Mouse (Mus musculus) embryonic facial prominence, embryonic 14.5 days (tissue): Measurements from ENCODE around the gene Sh3rf3. TPM values are rescaled to one million over a fixed set of nuclear protein-coding genes. Genes with fewer than 3 reads are reported as not detected.
A peak's percentile ranks its signal among the peaks of the same experiment; 100 is the strongest.

Source experiments
- ATAC-seq: fragments of 200-750 bp; cut with Nextera tagmentation; 2 replicates; pipeline ENCODE4 v1.8.0; 2017; ENCODE audit warnings: low read depth, moderate number of reproducible peaks, moderate TSS enrichment
- DNase-seq: peaks from one replicate; pipeline ENCODE4 v3.0.0-alpha.2; 2015; ENCODE audit warnings: low spot score
- H3K27ac ChIP-seq: fragments of 300-500 bp; sonication (generic); replicated peaks from 2 replicates; pipeline ENCODE4 v1.5.1; 2014; ENCODE audit warnings: low read depth, mild to moderate bottlenecking, low read length, moderate library complexity
- H3K27me3 ChIP-seq: fragments of 300-500 bp; sonication (generic); replicated peaks from 2 replicates; pipeline ENCODE4 v1.6.1; 2014; ENCODE audit warnings: low read length; ENCODE audit not compliant: control insufficient read depth, insufficient read depth
- H3K36me3 ChIP-seq: fragments of 300-500 bp; sonication (generic); 2 replicates; pipeline ENCODE4 v1.6.1; 2014; ENCODE audit warnings: low read length, mixed read lengths; ENCODE audit not compliant: control insufficient read depth, insufficient read depth
- H3K4me1 ChIP-seq: fragments of 300-500 bp; sonication (generic); 2 replicates; pipeline ENCODE4 v1.6.1; 2014; ENCODE audit warnings: antibody characterized with exemption, low read length; ENCODE audit not compliant: control insufficient read depth, insufficient read depth
- H3K4me2 ChIP-seq: fragments of 300-500 bp; sonication (generic); 2 replicates; pipeline ENCODE4 v1.6.1; 2014; ENCODE audit warnings: low read depth, mild to moderate bottlenecking, low read length, moderate library complexity, mixed read lengths
- H3K4me3 ChIP-seq: fragments of 300-500 bp; sonication (generic); 2 replicates; pipeline ENCODE4 v1.5.1; 2014; ENCODE audit warnings: low read depth, mild to moderate bottlenecking, low read length
- H3K9ac ChIP-seq: fragments of 300-500 bp; sonication (generic); 2 replicates; pipeline ENCODE4 v1.6.1; 2014; ENCODE audit warnings: low read depth, mild to moderate bottlenecking, low read length, moderate library complexity, mixed read lengths
- H3K9me3 ChIP-seq: fragments of 300-500 bp; sonication (generic); 2 replicates; pipeline ENCODE4 v1.6.1; 2016; ENCODE audit warnings: low read length; ENCODE audit not compliant: control insufficient read depth
- WGBS: fragments of 180-500 bp; shearing (Covaris S2); extraction: QIAGEN DNeasy Blood & Tissue Kit; methylation state at CpG from one replicate; pipeline ENCODE4 v1.1.7; 2014; 5-methylcytosine and 5-hydroxymethylcytosine counted together
- polyA plus RNA-seq: library from polyadenylated mRNA; unstranded; fragments of >200 nt; fragmentation: Nextera tagmentation; extraction: Ambion mirVana; gene quantifications from 2 replicates; pipeline ENCODE4 v1.2.1, GENCODE M21; 2014

Gene Sh3rf3
- polyA plus RNA-seq, 1 experiment from 2014 or later: 3.1 TPM

GRCm38 (mm10) chr10:59105885-59106284, 292.7 kb downstream of the Sh3rf3 start:
- DNase-seq (no peak), ATAC-seq (no peak)
- Histone ChIP-seq H3K27ac (no peak overlapping the region), H3K27me3 (no peaks in the 10 kb centered on the region), H3K9ac (no peak overlapping the region), H3K4me2 (no peak overlapping the region), H3K4me1 (no peaks in the 10 kb centered on the region), H3K4me3 (no peak overlapping the region), H3K36me3 (peaks cover 5% of the 10 kb centered on the region; the same call in 1 of the 2 replicates), H3K9me3 (no peaks in the 10 kb centered on the region)
- WGBS: 77% methylated on average over 8 of the region's 8 CpGs

DNA sequence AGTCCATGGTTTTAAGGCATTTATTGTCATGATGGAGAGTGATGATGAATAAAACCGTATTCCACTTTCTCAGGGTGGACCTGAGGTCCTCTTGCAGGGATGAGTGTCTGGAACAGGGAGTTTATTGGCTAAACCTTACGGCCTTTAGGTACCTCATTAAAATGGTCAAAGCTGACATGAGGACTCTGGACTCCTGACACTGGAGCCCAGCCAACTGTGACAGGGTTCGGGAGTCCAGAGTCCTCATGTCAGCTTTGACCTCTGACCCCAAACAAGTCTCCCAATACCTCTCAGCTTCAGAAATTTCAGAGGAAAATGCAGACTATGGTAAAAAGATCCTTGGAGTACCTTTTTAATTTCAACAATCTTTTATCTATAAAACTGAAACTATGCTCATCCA, 293.5 kb downstream of the Sh3rf3 start:
- Histone ChIP-seq H3K9ac (no peak overlapping the region), H3K4me2 (no peak overlapping the region), H3K27me3 (no peaks in the 10 kb centered on the region), H3K4me1 (no peaks in the 10 kb centered on the region), H3K9me3 (no peaks in the 10 kb centered on the region), H3K4me3 (no peak overlapping the region), H3K36me3 (peaks cover 5% of the 10 kb centered on the region; the same call in 1 of the 2 replicates), H3K27ac (no peak overlapping the region)
- WGBS: 80% methylated on average over 3 of the region's 3 CpGs
- no peak for DNase-seq
- no peak for ATAC-seq

- H3K27me3 ChIP-seq: no peaks in the 10 kb centered on the region
- no peak overlapping the region for H3K9ac ChIP-seq
- no peak overlapping the region for H3K4me3 ChIP-seq
- H3K9me3 ChIP-seq: no peaks in the 10 kb centered on the region
- no peak for ATAC-seq
- H3K4me2 ChIP-seq: no peak overlapping the region
- peaks cover 5% of the 10 kb centered on the region; the same call in 1 of the 2 replicates for H3K36me3 ChIP-seq
- no peak overlapping the region for H3K27ac ChIP-seq
- WGBS: 35% methylated on average over 2 of the region's 2 CpGs
- DNase-seq: peak; percentile 49
- no peaks in the 10 kb centered on the region for H3K4me1 ChIP-seq
These were observed 295.9 kb downstream of the Sh3rf3 start for GRCm38 (mm10) chr10:59109015-59109414.

GRCm38 (mm10) chr10:59110386-59110785, 297.2 kb downstream of the Sh3rf3 start:
- H3K27ac ChIP-seq: no peak overlapping the region
- H3K36me3 ChIP-seq: peaks cover 5% of the 10 kb centered on the region; the same call in 1 of the 2 replicates
- 93% methylated on average over 7 of the region's 7 CpGs for WGBS
- no peaks in the 10 kb centered on the region for H3K4me1 ChIP-seq
- H3K9ac ChIP-seq: no peak overlapping the region
- no peaks in the 10 kb centered on the region for H3K9me3 ChIP-seq
- H3K27me3 ChIP-seq: no peaks in the 10 kb centered on the region
- no peak for ATAC-seq
- no peak for DNase-seq
- H3K4me3 ChIP-seq: no peak overlapping the region
- no peak overlapping the region for H3K4me2 ChIP-seq

- H3K27me3 ChIP-seq: no peaks in the 10 kb centered on the region
- no peaks in the 10 kb centered on the region for H3K9me3 ChIP-seq
- DNase-seq: no peak
- H3K4me2 ChIP-seq: no peak overlapping the region
- no peak overlapping the region for H3K4me3 ChIP-seq
- no peaks in the 10 kb centered on the region for H3K4me1 ChIP-seq
- H3K36me3 ChIP-seq: peaks cover 5% of the 10 kb centered on the region; the same call in 1 of the 2 replicates
- ATAC-seq: no peak
- no peak overlapping the region for H3K9ac ChIP-seq
- H3K27ac ChIP-seq: no peak overlapping the region
- 87% methylated on average over 8 of the region's 8 CpGs for WGBS
These were observed 299.6 kb downstream of the Sh3rf3 start for GRCm38 (mm10) chr10:59112755-59113154.

DNA sequence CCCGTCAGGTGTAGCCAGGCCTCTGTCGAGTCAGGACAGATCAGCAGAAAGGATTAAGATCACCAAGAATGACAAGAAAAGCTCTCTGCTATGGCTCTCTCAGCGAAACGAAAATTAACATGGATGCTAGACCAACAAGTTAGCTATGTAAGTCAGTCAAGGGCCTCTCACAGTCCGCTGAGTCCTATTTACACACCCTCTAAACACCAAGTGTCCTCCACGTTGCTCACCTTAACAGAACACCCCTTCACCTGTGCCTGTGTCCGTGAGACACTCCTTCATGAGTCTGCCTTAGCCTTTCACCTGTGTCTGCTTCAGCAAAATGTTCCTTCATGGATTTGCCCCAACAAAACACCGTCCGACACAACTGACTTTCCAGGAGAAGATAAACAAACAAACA, 300.2 kb downstream of the Sh3rf3 start:
- Histone ChIP-seq H3K9me3 (no peaks in the 10 kb centered on the region), H3K36me3 (peaks cover 5% of the 10 kb centered on the region; the same call in 1 of the 2 replicates), H3K4me2 (no peak overlapping the region), H3K27me3 (no peaks in the 10 kb centered on the region), H3K4me3 (no peak overlapping the region), H3K4me1 (no peaks in the 10 kb centered on the region), H3K9ac (no peak overlapping the region), H3K27ac (no peak overlapping the region)
- no peak for ATAC-seq
- DNase-seq: no peak
- WGBS: 80% methylated on average over 9 of the region's 9 CpGs

DNA sequence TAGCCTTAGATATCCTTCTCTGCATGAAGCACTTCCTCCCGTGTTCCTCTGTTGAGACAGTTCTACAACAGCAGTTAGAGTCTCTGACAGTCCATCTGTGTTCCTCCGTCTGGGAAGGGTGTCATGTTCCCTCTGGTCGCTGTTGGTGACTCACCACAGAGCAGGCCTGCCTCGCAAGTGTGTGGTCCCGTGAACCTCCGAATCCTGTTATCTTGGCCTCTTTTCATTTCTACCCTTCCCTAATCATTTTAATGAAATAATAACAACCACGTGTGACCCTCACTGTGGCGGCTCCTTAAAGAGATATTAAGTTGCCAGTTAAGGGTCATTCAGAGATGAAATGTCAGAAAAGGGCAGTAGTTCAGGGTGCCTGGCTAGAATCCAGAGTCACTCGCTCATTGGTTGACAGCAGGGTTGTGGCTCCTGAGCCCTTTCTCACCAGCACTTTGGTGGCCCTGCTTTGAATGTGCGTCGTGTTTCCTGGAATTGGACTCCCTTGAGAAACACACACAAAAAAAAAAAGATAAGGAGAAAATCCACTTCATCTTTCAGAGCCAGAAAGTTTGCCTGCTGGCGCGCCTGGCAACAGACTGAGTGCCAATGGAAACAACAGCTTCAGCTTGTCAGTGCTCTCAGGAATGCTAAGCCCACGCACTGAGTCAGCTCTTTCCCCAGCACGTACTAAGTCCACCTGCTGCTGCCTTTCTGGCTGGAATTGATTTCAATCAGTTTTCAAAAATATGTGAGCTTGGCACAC, 301.6 kb downstream of the Sh3rf3 start:
- DNase-seq (peak; percentile 56), ATAC-seq (peak; percentile 67; the same call in 1 of the 2 replicates)
- no peaks in the 10 kb centered on the region for H3K9me3 ChIP-seq
- H3K4me3 ChIP-seq: no peak overlapping the region
- no peak overlapping the region for H3K9ac ChIP-seq
- 26% methylated on average over 15 of the region's 15 CpGs for WGBS
- H3K4me2 ChIP-seq: no peak overlapping the region
- no peak overlapping the region for H3K27ac ChIP-seq
- H3K27me3 ChIP-seq: no peaks in the 10 kb centered on the region
- H3K36me3 ChIP-seq: peaks cover 5% of the 10 kb centered on the region; the same call in 1 of the 2 replicates
- H3K4me1 ChIP-seq: no peaks in the 10 kb centered on the region

DNA sequence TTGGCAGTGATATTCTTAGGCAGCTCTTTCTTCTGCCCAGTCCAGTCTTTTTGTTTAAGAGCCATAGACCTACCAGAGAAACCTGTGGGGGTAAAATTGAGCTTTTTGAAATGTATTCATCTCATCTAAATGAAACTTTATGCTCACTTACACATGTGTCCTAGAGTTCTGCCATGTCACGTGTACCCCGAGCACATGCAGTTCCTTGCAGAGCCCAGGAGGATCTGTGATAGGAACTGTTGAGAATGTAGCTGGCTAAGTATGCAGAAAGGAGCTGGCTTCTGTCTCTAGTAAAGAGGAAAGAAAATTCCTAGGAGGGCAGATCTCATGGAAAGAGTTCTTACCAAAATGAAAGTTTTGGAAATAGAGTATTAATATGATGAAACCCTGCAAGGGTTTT, 302.5 kb downstream of the Sh3rf3 start:
- no peak overlapping the region for H3K27ac ChIP-seq
- no peak overlapping the region for H3K9ac ChIP-seq
- WGBS: 83% methylated on average over 2 of the region's 2 CpGs
- H3K36me3 ChIP-seq: peaks cover 2% of the 10 kb centered on the region; the same call in 1 of the 2 replicates
- no peaks in the 10 kb centered on the region for H3K27me3 ChIP-seq
- no peak overlapping the region for H3K4me3 ChIP-seq
- H3K4me1 ChIP-seq: no peaks in the 10 kb centered on the region
- no peak for DNase-seq
- H3K9me3 ChIP-seq: no peaks in the 10 kb centered on the region
- no peak overlapping the region for H3K4me2 ChIP-seq
- ATAC-seq: no peak

DNA sequence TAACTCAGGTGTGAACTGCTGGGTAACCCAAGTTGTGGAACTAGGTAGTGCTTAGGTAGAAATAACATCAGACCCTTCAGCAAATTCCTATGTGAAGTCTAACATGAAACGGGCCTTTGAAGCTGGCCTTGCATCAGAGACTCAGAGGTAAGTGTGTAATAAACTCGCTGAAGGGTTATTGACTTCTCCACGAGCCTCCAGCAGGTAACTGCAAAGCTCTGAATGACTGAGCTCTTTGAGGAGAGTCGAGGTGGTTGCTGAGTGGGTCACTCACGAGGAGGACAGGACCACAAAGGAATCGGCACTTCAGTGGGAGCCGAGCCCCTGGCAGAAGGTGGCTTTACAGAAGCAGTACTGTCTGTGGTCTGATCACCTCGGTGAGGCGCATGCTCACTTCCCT, 303.2 kb downstream of the Sh3rf3 start:
- no peaks in the 10 kb centered on the region for H3K9me3 ChIP-seq
- H3K4me3 ChIP-seq: no peak overlapping the region
- no peaks in the 10 kb centered on the region for H3K27me3 ChIP-seq
- DNase-seq (no peak), ATAC-seq (no peak)
- H3K4me1 ChIP-seq: no peaks in the 10 kb centered on the region
- WGBS: 81% methylated on average over 9 of the region's 9 CpGs
- H3K9ac ChIP-seq: no peak overlapping the region
- H3K36me3 ChIP-seq: no peaks in the 10 kb centered on the region
- H3K4me2 ChIP-seq: no peak overlapping the region
- H3K27ac ChIP-seq: no peak overlapping the region
